Mouse (Mus musculus): ENCODE measurements around the gene Serbp1. TPM values are rescaled to one million over a fixed set of nuclear protein-coding genes. Genes with fewer than 3 reads are reported as not detected.

Gene Serbp1
- polyA plus RNA-seq, 1 experiment from 2014 or later = 295 TPM

DNA sequence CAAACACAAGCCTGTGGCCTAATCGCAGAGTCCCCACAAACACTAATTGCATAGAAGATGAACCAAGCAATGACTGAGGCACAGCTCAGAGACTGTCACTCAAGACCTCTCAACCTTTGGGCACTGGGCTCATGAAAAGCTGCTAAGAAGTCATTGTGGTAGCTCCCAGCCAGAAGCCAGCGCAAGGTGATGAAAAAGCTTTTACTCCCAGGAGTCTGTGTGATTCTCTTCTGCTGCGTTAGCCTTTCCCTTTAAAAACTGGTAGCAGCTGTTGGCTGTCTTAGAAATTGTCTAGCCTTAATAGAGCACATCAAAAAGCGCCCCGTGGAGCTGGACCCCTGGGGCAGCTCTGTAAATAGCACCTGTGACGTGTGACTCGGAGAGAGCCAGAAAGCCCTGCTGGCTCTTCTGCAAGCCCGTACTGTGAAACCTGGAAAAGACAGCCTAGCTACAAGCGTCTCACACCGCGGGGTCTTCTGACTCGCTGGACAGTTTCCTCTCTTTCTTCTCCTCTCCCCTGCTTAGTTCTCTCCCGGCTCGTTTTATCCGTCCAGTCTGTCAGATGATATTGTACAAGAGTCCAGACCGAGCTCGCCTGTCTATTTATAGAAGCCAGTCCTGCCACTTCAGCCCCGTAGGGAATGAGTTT, 9.4 kb upstream of the Serbp1 start:
- Histone ChIP-seq H3K9ac (ENCODE audit: low read length) (no peak overlapping the region), H3K27me3 (ENCODE audit: control insufficient read depth, insufficient read depth, low read length) (no peaks in the 10 kb centered on the region; the same call in 1 of the 2 replicates), H3K4me2 (ENCODE audit: low read depth, low read length) (peak overlapping the region; percentile 38), H3K4me1 (ENCODE audit: control insufficient read depth, insufficient read depth, low read length) (no peaks in the 10 kb centered on the region), H3K27ac (ENCODE audit: low read length) (no peak overlapping the region; the same call in 1 of the 2 replicates), H3K9me3 (replicated peaks; ENCODE audit: control insufficient read depth, low read length) (no peaks in the 10 kb centered on the region), H3K4me3 (replicated peaks; ENCODE audit: low read length) (peak overlapping the region; percentile 4), H3K36me3 (ENCODE audit: control insufficient read depth, insufficient read depth, low read length) (no peaks in the 10 kb centered on the region)
- ATAC-seq (ENCODE audit: insufficient read depth, low FRiP score) = peak; percentile 64
- 8% methylated on average over 18 of the region's 18 CpGs for WGBS

DNA sequence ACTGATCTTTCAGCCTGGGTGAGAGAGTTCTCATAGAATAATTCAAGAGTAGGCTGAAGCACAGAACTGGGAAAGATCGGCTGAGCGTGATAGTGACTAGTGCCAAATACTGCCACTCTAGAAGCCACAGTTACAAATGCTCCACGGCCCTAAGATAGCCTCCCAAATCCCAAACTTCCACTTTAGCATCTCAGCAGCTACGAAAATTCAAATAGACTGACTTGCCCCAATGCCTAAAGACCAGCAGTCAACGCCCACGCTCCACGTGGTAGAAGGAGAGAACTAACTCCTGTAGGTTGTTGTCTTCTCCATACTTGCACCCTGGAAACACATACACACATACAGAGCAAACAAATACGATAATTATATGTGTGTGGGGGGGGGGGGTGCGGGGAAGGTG, 8.5 kb upstream of the Serbp1 start:
- ATAC-seq (ENCODE audit: insufficient read depth, low FRiP score) = no peak
- no peak overlapping the region for H3K9ac ChIP-seq (ENCODE audit: low read length)

DNA sequence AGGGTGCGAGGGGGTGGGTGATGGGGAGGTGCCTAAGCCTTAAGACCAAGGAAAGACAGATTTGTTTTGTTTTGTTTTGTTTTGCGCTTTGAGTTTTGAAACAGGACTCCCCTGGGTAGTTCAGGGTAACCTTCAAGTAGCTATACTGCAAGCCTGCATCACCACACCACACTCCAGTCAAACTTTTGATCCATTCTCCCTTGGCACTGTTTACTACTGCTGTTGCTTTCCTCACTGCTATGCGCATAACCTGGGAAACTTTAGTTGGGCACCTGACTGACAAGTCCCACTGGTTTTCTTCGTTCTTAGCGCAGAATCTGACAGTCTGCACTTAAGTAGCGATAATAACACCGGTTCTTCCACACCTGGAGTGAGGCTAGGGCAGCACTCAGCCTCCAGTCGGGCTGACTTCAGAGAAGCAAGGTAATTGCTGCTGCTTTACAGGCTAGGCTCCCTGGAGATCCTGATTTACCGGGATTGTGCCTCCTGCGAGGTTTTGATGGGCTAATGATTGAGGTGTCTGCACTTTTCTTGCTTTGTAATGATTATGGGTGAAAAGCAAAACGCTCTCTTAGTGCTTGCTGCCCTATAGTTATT, 8.0 kb upstream of the Serbp1 start:
- no peaks in the 10 kb centered on the region; the same call in 1 of the 2 replicates for H3K27me3 ChIP-seq (ENCODE audit: control insufficient read depth, insufficient read depth, low read length)
- no peak overlapping the region for H3K4me3 ChIP-seq (replicated peaks; ENCODE audit: low read length)
- peak overlapping the region; percentile 0; the same call in 1 of the 2 replicates for H3K4me2 ChIP-seq (ENCODE audit: low read depth, low read length)
- no peak; the same call in 1 of the 2 replicates for ATAC-seq (ENCODE audit: insufficient read depth, low FRiP score)
- no peaks in the 10 kb centered on the region for H3K4me1 ChIP-seq (ENCODE audit: control insufficient read depth, insufficient read depth, low read length)
- H3K36me3 ChIP-seq (ENCODE audit: control insufficient read depth, insufficient read depth, low read length) = no peaks in the 10 kb centered on the region
- H3K27ac ChIP-seq (ENCODE audit: low read length) = no peak overlapping the region
- 11% methylated on average over 11 of the region's 11 CpGs for WGBS
- H3K9ac ChIP-seq (ENCODE audit: low read length) = no peak overlapping the region
- no peaks in the 10 kb centered on the region for H3K9me3 ChIP-seq (replicated peaks; ENCODE audit: control insufficient read depth, low read length)

More for the DNA sequence above, 8.5 kb upstream of the Serbp1 start:
- 29% methylated on average over 9 of the region's 9 CpGs for WGBS
- H3K36me3 ChIP-seq (ENCODE audit: control insufficient read depth, insufficient read depth, low read length) = no peaks in the 10 kb centered on the region
- no peaks in the 10 kb centered on the region for H3K9me3 ChIP-seq (replicated peaks; ENCODE audit: control insufficient read depth, low read length)
- H3K27ac ChIP-seq (ENCODE audit: low read length) = no peak overlapping the region
- H3K4me3 ChIP-seq (replicated peaks; ENCODE audit: low read length) = no peak overlapping the region
- H3K4me1 ChIP-seq (ENCODE audit: control insufficient read depth, insufficient read depth, low read length) = no peaks in the 10 kb centered on the region
- H3K4me2 ChIP-seq (ENCODE audit: low read depth, low read length) = 0 out of 2 replicates have a peak overlapping the region, but pooled peaks have one; percentile 0
- H3K27me3 ChIP-seq (ENCODE audit: control insufficient read depth, insufficient read depth, low read length) = no peaks in the 10 kb centered on the region; the same call in 1 of the 2 replicates

DNA sequence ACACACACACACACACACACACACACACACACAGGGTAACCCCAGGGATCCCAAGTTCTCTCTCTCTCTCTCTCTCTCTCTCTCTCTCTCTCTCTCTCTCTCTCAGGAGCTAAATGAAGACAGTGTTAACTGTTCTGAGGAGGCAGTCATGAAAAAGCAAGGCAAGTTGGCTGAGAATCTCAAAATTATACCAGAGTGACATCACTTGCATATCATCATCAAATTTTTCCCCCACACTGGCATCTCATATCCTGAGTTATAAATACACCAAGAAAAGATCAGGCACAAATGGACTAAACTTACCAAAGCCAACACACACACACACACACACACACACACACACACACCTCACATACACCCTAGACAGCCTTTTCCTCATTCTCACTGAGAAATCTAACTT, 7.0 kb upstream of the Serbp1 start:
- ATAC-seq (ENCODE audit: insufficient read depth, low FRiP score) = no peak
- H3K4me2 ChIP-seq (ENCODE audit: low read depth, low read length) = no peak overlapping the region
- no peak overlapping the region for H3K27ac ChIP-seq (ENCODE audit: low read length)
- H3K27me3 ChIP-seq (ENCODE audit: control insufficient read depth, insufficient read depth, low read length) = no peaks in the 10 kb centered on the region; the same call in 1 of the 2 replicates
- no peaks in the 10 kb centered on the region for H3K9me3 ChIP-seq (replicated peaks; ENCODE audit: control insufficient read depth, low read length)
- no peak overlapping the region for H3K9ac ChIP-seq (ENCODE audit: low read length)
- no peaks in the 10 kb centered on the region for H3K36me3 ChIP-seq (ENCODE audit: control insufficient read depth, insufficient read depth, low read length)
- no peaks in the 10 kb centered on the region for H3K4me1 ChIP-seq (ENCODE audit: control insufficient read depth, insufficient read depth, low read length)
- no peak overlapping the region for H3K4me3 ChIP-seq (replicated peaks; ENCODE audit: low read length)

DNA sequence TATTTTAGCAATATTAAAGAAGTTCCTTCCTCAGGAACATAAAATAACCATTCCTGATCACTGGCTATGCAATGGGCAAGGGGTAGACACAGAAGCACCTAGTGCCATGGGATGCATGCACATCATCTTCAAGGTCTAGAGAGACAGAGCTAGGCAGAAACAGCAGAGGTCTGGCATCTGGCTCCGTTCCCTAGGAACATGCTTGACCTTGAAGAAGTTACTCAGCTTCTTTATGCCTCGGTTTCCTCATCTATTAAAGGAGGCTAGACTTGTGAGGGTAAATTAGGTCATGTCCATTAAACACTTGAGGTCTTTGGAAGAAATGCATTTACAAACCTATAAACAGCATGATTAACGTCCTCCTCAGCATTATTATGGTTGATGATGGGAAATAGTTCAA, 2.3 kb upstream of the Serbp1 start:
- H3K9me3 ChIP-seq (replicated peaks; ENCODE audit: control insufficient read depth, low read length) = no peaks in the 10 kb centered on the region
- no peaks in the 10 kb centered on the region for H3K36me3 ChIP-seq (ENCODE audit: control insufficient read depth, insufficient read depth, low read length)
- no peak for ATAC-seq (ENCODE audit: insufficient read depth, low FRiP score)
- 84% methylated on average over 3 of the region's 3 CpGs for WGBS
- H3K27ac ChIP-seq (ENCODE audit: low read length) = no peak overlapping the region
- H3K4me1 ChIP-seq (ENCODE audit: control insufficient read depth, insufficient read depth, low read length) = no peaks in the 10 kb centered on the region
- H3K4me3 ChIP-seq (replicated peaks; ENCODE audit: low read length) = no peak overlapping the region
- H3K4me2 ChIP-seq (ENCODE audit: low read depth, low read length) = no peak overlapping the region
- H3K9ac ChIP-seq (ENCODE audit: low read length) = no peak overlapping the region
- H3K27me3 ChIP-seq (ENCODE audit: control insufficient read depth, insufficient read depth, low read length) = no peaks in the 10 kb centered on the region

DNA sequence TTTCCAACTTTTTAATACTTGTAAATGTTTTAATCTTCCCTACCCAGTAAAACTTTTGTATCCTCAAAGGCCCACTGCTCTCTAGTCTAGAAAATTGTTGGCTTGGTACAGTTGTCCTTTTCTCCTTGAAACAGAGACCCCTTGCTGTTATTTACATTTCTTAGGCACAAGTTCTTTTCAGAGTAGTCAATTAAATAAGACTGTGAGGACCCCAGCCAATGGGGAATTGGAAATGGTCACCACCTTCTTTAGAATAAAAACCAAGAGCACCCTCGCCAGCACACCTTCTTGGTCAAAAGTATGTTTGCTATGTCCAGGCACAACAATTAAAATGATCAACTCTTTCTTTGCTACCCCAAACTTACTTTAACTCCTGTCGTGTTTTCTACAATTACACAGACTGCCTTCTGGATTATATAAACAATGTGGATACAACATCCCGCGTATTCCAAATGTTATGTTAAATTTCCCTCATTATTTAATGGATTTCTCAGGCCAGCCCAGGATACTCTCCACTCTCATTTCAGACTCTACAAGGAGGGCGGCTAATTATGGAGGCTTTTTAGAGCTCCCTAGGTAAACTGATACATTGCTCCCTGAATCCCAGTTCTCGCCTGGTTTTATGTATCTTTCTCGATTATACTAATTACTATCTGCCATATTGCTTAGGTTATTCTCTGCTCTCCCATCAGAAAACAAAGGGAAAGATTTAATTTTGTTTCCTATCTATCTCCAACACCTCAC, 1.3 kb upstream of the Serbp1 start:
- H3K27ac ChIP-seq (ENCODE audit: low read length) = no peak overlapping the region
- no peak overlapping the region for H3K4me2 ChIP-seq (ENCODE audit: low read depth, low read length)
- no peaks in the 10 kb centered on the region for H3K27me3 ChIP-seq (ENCODE audit: control insufficient read depth, insufficient read depth, low read length)
- H3K4me1 ChIP-seq (ENCODE audit: control insufficient read depth, insufficient read depth, low read length) = no peaks in the 10 kb centered on the region
- ATAC-seq (ENCODE audit: insufficient read depth, low FRiP score) = no peak
- H3K9ac ChIP-seq (ENCODE audit: low read length) = no peak overlapping the region
- H3K36me3 ChIP-seq (ENCODE audit: control insufficient read depth, insufficient read depth, low read length) = no peaks in the 10 kb centered on the region
- H3K9me3 ChIP-seq (replicated peaks; ENCODE audit: control insufficient read depth, low read length) = no peaks in the 10 kb centered on the region
- no peak overlapping the region for H3K4me3 ChIP-seq (replicated peaks; ENCODE audit: low read length)
- 68% methylated on average over 7 of the region's 7 CpGs for WGBS

DNA sequence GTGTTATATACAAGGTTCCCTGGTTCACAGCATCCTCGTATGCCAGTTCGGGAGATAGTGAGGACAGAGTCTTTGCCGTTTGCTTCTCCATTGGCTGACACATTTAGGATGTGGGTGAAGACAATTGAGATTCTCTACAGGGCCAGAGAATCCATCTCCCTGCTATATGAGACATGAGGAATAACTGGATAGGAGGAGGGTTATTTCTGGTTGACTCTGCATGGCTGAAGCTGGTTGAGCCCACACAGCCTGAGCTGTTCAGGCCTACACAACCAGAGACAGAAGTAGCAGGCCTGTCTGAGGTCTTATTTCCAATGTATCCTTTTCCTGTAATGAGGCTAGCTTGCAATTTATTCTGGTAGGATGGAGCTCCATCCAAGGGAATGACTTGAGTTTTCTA, 3.3 kb downstream of the Serbp1 start:
- 97% methylated on average over 3 of the region's 3 CpGs for WGBS
- Histone ChIP-seq H3K4me1 (ENCODE audit: control insufficient read depth, insufficient read depth, low read length) (no peaks in the 10 kb centered on the region), H3K4me3 (replicated peaks; ENCODE audit: low read length) (no peak overlapping the region), H3K36me3 (ENCODE audit: control insufficient read depth, insufficient read depth, low read length) (no peaks in the 10 kb centered on the region), H3K9me3 (replicated peaks; ENCODE audit: control insufficient read depth, low read length) (no peaks in the 10 kb centered on the region), H3K9ac (ENCODE audit: low read length) (no peak overlapping the region), H3K4me2 (ENCODE audit: low read depth, low read length) (no peak overlapping the region), H3K27me3 (ENCODE audit: control insufficient read depth, insufficient read depth, low read length) (no peaks in the 10 kb centered on the region), H3K27ac (ENCODE audit: low read length) (no peak overlapping the region)
- no peak for ATAC-seq (ENCODE audit: insufficient read depth, low FRiP score)

DNA sequence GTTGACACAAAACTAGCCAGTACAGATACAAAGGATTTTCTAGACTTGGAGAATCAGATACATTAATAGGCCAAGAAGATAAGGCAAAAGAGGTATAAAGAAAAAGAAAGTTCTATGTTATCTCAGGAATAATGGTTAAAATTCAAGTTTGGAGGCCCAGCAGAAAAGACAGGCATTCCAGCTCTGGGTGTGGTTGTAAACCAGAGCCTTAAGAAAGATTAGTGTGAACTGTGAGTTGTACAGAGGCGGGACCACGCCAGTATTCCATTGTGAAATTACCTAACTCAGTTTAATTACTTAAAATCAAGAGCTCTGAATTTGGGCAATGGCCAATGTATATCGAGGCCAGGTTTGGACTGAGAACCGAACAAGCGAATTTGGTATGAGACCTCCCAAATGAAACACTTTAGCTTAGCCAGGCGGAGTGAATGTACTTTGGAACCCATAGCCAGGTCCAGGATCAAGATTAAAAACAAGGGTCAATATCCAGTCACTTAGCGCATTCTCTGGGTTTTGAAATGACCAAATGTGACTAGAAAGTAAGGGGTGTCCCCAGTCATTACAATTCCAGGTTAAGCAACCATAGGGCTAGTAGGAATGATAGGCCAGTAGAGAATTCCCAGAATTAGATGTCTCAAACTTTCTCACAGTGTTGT, 5.9 kb downstream of the Serbp1 start:
- Histone ChIP-seq H3K27ac (ENCODE audit: low read length) (no peak overlapping the region), H3K4me1 (ENCODE audit: control insufficient read depth, insufficient read depth, low read length) (no peaks in the 10 kb centered on the region), H3K9ac (ENCODE audit: low read length) (no peak overlapping the region), H3K27me3 (ENCODE audit: control insufficient read depth, insufficient read depth, low read length) (no peaks in the 10 kb centered on the region), H3K9me3 (replicated peaks; ENCODE audit: control insufficient read depth, low read length) (no peaks in the 10 kb centered on the region), H3K36me3 (ENCODE audit: control insufficient read depth, insufficient read depth, low read length) (no peaks in the 10 kb centered on the region), H3K4me2 (ENCODE audit: low read depth, low read length) (no peak overlapping the region), H3K4me3 (replicated peaks; ENCODE audit: low read length) (no peak overlapping the region)
- ATAC-seq (ENCODE audit: insufficient read depth, low FRiP score) = no peak
- WGBS = 84% methylated on average over 7 of the region's 7 CpGs

DNA sequence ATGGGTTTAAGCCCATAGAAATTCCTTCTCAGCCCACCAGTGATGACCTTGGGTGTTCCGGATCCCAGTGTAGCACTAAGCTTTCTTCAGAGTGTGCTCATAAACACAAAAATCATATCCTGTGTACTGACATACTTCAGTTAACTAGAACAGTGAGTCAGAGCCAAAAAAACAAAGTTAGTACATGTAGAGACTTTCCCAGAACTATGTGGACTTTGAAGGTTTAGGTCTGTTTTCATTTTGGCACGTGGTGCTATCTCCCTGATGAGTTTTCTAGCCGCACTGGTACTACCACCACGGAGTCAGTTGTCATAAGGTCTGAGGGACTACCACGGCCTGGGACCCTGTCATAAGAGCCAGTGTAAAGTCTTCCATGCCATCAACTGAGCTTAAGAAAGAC, 6.5 kb downstream of the Serbp1 start:
- Histone ChIP-seq H3K4me1 (ENCODE audit: control insufficient read depth, insufficient read depth, low read length) (no peaks in the 10 kb centered on the region), H3K4me2 (ENCODE audit: low read depth, low read length) (no peak overlapping the region), H3K27ac (ENCODE audit: low read length) (no peak overlapping the region), H3K4me3 (replicated peaks; ENCODE audit: low read length) (no peak overlapping the region), H3K27me3 (ENCODE audit: control insufficient read depth, insufficient read depth, low read length) (no peaks in the 10 kb centered on the region), H3K36me3 (ENCODE audit: control insufficient read depth, insufficient read depth, low read length) (no peaks in the 10 kb centered on the region), H3K9ac (ENCODE audit: low read length) (no peak overlapping the region), H3K9me3 (replicated peaks; ENCODE audit: control insufficient read depth, low read length) (no peaks in the 10 kb centered on the region)
- 81% methylated on average over 5 of the region's 5 CpGs for WGBS
- no peak for ATAC-seq (ENCODE audit: insufficient read depth, low FRiP score)
